Mouse (Mus musculus) liver, embryonic 14.5 days (tissue): ENCODE data around the gene Acvr1. TPM values are rescaled to one million over a fixed set of nuclear protein-coding genes. Genes with fewer than 3 reads are reported as not detected.

Experiments
- ATAC-seq: fragments of 200-750 bp; cut with Nextera tagmentation; 2 replicates; pipeline ENCODE4 v1.8.0; 2017; ENCODE audit warnings: moderate number of reproducible peaks, mild to moderate bottlenecking, moderate library complexity; ENCODE audit not compliant: insufficient read depth
- DNase-seq, 3 experiments: peaks; one replicate each; pipeline ENCODE4 v3.0.0-alpha.2; 2012 to 2013; ENCODE audit warnings: low read depth in 3 of 3, low spot score in 3 of 3
- H3K27ac ChIP-seq: fragments of 300-500 bp; sonication (generic); 2 replicates; pipeline ENCODE4 v1.5.1; 2014; ENCODE audit warnings: moderate library complexity, mild to moderate bottlenecking, control low read depth, inconsistent platforms
- H3K27me3 ChIP-seq: fragments of 300-500 bp; sonication (generic); 2 replicates; pipeline ENCODE4 v1.6.1; 2014; ENCODE audit warnings: mild to moderate bottlenecking, low read length, moderate library complexity; ENCODE audit not compliant: control insufficient read depth, insufficient read depth
- H3K36me3 ChIP-seq: fragments of 300-500 bp; sonication (generic); replicated peaks from 2 replicates; pipeline ENCODE4 v1.6.1; 2014; ENCODE audit warnings: low read depth; ENCODE audit not compliant: control insufficient read depth, insufficient read depth
- H3K4me1 ChIP-seq, 2 experiments: fragments of 200-500 bp in 1 of 2; fragments of 300-500 bp in 1 of 2; sonication (generic) in 1 of 2; replicated peaks; 2 replicates each; pipeline ENCODE4 v1.6.1; 2012 to 2014; ENCODE audit warnings: antibody characterized with exemption in 1 of 2, inconsistent platforms in 1 of 2, low read length in 1 of 2; ENCODE audit not compliant: control insufficient read depth in 2 of 2, insufficient read depth in 2 of 2
- H3K4me2 ChIP-seq: fragments of 300-500 bp; sonication (generic); 2 replicates; pipeline ENCODE4 v1.6.1; 2014; ENCODE audit warnings: low read depth, mild to moderate bottlenecking, control low read depth, moderate library complexity
- H3K4me3 ChIP-seq, 2 experiments: fragments of 200-500 bp in 1 of 2; fragments of 300-500 bp in 1 of 2; sonication (generic) in 1 of 2; 2 replicates each; pipeline ENCODE4 v1.5.1; 2012 to 2014; ENCODE audit warnings: low read depth in 2 of 2, low read length in 2 of 2, mild to moderate bottlenecking in 2 of 2, control low read depth in 1 of 2, inconsistent platforms in 1 of 2, moderate library complexity in 1 of 2; ENCODE audit not compliant: insufficient read depth in 1 of 2
- H3K9ac ChIP-seq: fragments of 300-500 bp; sonication (generic); replicated peaks from 2 replicates; pipeline ENCODE4 v1.6.1; 2014; ENCODE audit warnings: mild to moderate bottlenecking, control low read depth, moderate library complexity
- H3K9me3 ChIP-seq: fragments of 300-500 bp; sonication (generic); 2 replicates; pipeline ENCODE4 v1.6.1; 2016; ENCODE audit warnings: low read length, mixed read lengths; ENCODE audit not compliant: control insufficient read depth
- CTCF ChIP-seq: IDR thresholded peaks from 2 replicates; pipeline ENCODE4 v1.5.1; 2016; ENCODE audit warnings: antibody characterized with exemption, low read depth, control low read depth
- EP300 ChIP-seq: IDR thresholded peaks from 2 replicates; pipeline ENCODE4 v1.6.1; 2016; ENCODE audit warnings: antibody characterized with exemption, low read depth
- WGBS: fragments of 180-500 bp; shearing (Covaris S2); extraction: QIAGEN DNeasy Blood & Tissue Kit; methylation state at CpG from one replicate; pipeline ENCODE4 v1.1.7; 2014; ENCODE audit not compliant: insufficient replicate concordance; 5-methylcytosine and 5-hydroxymethylcytosine counted together
- polyA plus RNA-seq, 2 experiments: library from polyadenylated mRNA; depleted of rRNA in 1 of 2; stranded (reverse) in 1 of 2; unstranded in 1 of 2; fragments of >200 nt; fragmentation: Nextera tagmentation in 1 of 2; extraction: Ambion mirVana in 1 of 2; gene quantifications; 2 replicates each; pipeline versions ENCODE4 v1.2.1 to v1.2.3; 2012 to 2014

Gene Acvr1
- polyA plus RNA-seq, 2 experiments, result 2.0 to 3.3 TPM

DNA sequence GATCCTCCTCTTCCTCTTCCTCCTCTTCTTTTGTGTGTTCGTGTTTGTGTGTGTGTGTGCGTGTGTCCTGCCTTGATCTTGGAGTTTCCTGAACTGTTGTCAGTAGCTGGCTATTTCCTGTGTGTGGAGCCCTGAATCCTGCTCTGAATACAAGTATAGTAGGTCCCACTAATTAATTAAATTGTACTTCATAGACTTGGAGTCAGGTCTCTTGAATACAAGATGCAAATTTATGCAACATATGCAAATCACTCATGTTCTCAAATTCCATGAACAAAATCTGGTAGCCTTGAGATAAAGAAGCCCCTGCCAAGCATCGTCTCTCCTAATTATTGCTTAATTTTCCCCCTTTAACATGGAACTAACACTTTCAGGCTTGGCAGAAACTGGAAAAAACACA is 36.4 kb upstream of the Acvr1 start:
- Histone ChIP-seq H3K36me3 (no peaks in the 10 kb centered on the region), H3K27ac (no peak overlapping the region), H3K9ac (no peak overlapping the region), H3K27me3 (no peaks in the 10 kb centered on the region), H3K4me3 (no peak overlapping the region), H3K4me2 (no peak overlapping the region), H3K9me3 (no peaks in the 10 kb centered on the region), H3K4me1 (no peaks in the 10 kb centered on the region)
- TF ChIP-seq EP300 (no peak), CTCF (no peak)
- ATAC-seq (no peak), DNase-seq (no peak)
- 62% methylated on average over 3 of the region's 3 CpGs for WGBS

DNA sequence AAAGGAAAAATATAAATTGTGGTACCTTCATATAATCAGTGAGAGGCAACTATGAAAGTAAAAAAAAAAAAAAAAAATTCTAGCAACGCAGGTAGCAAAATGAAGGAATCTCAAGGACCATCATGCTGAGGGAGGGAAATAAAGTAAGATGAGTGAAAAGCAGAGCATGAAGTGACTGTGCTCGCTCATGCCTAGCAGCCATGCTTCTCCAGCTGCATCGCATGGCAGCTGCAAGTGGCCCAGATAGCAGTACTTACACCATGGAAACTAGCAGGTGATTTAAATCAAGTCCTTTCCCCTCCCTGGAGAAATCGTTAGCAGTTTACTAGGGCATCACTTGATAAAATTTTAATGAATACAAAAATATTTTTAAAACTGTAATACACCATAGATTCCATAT is 34.4 kb upstream of the Acvr1 start:
- no peak overlapping the region for H3K27ac ChIP-seq
- TF ChIP-seq CTCF (no peak), EP300 (no peak)
- ATAC-seq, result no peak
- no peak for DNase-seq
- no peaks in the 10 kb centered on the region for H3K4me1 ChIP-seq
- H3K27me3 ChIP-seq, result no peaks in the 10 kb centered on the region
- H3K9ac ChIP-seq, result no peak overlapping the region
- 64% methylated on average over 4 of the region's 4 CpGs for WGBS
- no peaks in the 10 kb centered on the region for H3K36me3 ChIP-seq
- H3K9me3 ChIP-seq, result no peaks in the 10 kb centered on the region
- H3K4me3 ChIP-seq, result no peak overlapping the region
- H3K4me2 ChIP-seq, result no peak overlapping the region

DNA sequence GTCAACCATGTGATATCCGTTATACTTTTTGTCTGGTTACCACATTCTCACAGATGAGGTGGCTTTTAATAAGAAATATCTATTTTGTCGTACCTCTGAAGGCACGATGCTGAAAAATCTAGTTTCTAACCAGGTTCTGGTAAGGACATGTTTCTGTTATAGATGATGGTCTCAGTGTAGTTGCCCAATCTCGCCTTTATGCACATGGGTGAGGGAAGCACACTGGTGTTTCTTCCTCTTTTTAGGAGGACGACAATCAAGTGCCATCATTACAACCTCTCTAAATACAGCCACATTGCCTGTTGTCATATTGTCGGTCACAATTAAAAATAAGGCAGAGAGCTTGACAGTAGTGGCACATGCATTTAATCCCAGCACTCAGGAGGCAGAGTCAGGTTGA is 32.7 kb upstream of the Acvr1 start:
- DNase-seq (no peak), ATAC-seq (no peak)
- no peaks in the 10 kb centered on the region for H3K9me3 ChIP-seq
- no peak overlapping the region for H3K9ac ChIP-seq
- no peak overlapping the region for H3K27ac ChIP-seq
- no peak overlapping the region for H3K4me2 ChIP-seq
- no peaks in the 10 kb centered on the region for H3K27me3 ChIP-seq
- H3K4me3 ChIP-seq, result no peak overlapping the region
- H3K4me1 ChIP-seq, result peaks cover 0 to 3% of the 10 kb centered on the region in 2 experiments; a peak in 1 of 4 replicates
- no peaks in the 10 kb centered on the region for H3K36me3 ChIP-seq
- WGBS, result 50% methylated on average over 6 of the region's 6 CpGs
- TF ChIP-seq CTCF (no peak), EP300 (no peak)

DNA sequence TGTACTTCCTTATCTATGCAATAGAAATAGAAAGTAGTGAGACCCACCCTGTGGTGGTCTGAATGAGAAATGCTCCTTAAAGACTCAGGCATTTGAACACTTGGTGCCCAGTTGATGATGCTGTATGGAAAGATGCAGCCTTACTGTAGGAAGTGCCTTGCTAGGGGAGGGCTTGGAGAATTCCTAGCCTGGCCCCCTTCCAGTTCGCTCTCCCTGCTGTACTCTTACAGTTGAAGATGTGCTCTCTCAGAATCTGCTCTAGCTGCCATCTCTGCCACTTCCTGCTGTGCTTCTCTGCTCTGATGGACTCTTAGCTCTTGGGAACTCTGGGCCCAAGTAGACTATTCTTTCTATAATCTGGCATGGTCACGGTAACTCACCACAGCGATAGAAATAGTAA is 30.6 kb upstream of the Acvr1 start:
- Histone ChIP-seq H3K4me1 (peaks cover 0 to 3% of the 10 kb centered on the region in 2 experiments; a peak in 1 of 4 replicates), H3K27me3 (no peaks in the 10 kb centered on the region), H3K9me3 (no peaks in the 10 kb centered on the region), H3K9ac (no peak overlapping the region), H3K27ac (no peak overlapping the region), H3K4me2 (no peak overlapping the region), H3K4me3 (no peak overlapping the region), H3K36me3 (no peaks in the 10 kb centered on the region)
- ATAC-seq (no peak), DNase-seq (no peak)
- WGBS, result 74% methylated on average over 3 of the region's 3 CpGs
- TF ChIP-seq CTCF, result no peak

DNA sequence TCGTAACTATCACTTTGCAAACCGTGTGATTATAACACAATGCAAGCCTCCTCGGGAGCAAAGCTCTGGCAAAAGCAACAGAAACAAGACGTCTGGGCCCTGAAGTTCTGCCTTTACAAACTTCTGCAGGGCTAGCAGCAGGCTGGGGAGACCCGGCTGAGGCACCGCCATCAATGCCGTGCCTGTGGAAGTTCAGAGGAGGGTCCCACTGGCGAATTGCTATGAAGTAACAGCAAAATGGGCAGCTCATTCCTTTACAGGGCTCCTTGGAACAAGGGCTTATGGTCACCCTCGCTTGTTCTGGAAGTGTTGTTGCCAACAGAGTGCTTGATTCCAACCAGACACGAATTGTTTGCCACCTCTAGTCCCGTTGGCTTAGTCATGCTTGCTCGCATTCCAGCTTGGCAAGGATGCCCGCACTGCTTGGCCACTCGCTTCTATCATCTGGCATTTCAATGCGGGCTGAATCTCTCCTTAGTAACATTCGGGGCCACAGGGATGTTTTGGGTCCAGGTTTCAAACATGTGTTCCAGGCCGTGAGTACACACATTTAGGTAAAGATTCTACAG is 29.9 kb upstream of the Acvr1 start:
- H3K27ac ChIP-seq, result no peak overlapping the region
- no peak overlapping the region for H3K4me3 ChIP-seq
- no peak for DNase-seq

More for the DNA sequence above, 29.9 kb upstream of the Acvr1 start:
- ATAC-seq, result no peak
- TF ChIP-seq CTCF, result no peak
- TF ChIP-seq EP300, result no peak
- H3K9me3 ChIP-seq, result no peaks in the 10 kb centered on the region
- H3K4me2 ChIP-seq, result no peak overlapping the region
- 67% methylated on average over 17 of the region's 17 CpGs for WGBS
- no peak overlapping the region for H3K9ac ChIP-seq
- peaks cover 0 to 3% of the 10 kb centered on the region in 2 experiments; a peak in 1 of 4 replicates for H3K4me1 ChIP-seq
- no peaks in the 10 kb centered on the region for H3K36me3 ChIP-seq
- no peaks in the 10 kb centered on the region for H3K27me3 ChIP-seq
